Mouse (Mus musculus) layer of hippocampus, postnatal 36 days (tissue): ENCODE data around the gene Gtf2f2. TPM values are rescaled to one million over a fixed set of nuclear protein-coding genes. Genes with fewer than 3 reads are reported as not detected.
"Not testable (repeated sequence)": the region's sequence is repeated elsewhere in the genome, so short reads cannot be mapped to it uniquely, and the experiment has no call there.

Experiments used
- DNase-seq, 2 experiments: peaks; one replicate each; pipeline ENCODE4 v3.0.0; 2022
- total RNA-seq, 2 experiments: library from RNA; stranded (reverse); gene quantifications; 2 replicates each; pipeline ENCODE4 v1.2.3; 2021

Gene Gtf2f2
- total RNA-seq, 2 experiments from 2014 or later, result 20.6 to 20.7 TPM

DNA sequence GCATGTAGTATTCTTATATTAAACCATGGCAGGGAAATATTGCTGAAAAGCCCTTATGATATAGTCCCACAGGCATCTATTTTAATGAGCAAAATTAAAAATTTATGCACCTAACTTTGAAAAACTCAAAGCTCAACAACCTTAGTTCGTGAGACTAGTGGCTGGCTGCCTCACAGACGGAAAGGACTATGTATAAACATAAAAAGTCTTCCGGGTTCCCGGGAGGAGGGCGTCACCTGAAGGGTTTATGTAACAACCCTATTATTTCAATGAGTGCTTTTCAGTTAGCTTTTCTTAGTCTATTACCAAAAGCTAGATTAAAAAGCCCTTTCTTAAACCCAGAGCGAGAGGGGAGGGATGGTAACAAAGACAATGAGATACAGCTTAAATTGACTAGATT, 98.7 kb downstream of the Gtf2f2 start:
- DNase-seq, result no peak

DNA sequence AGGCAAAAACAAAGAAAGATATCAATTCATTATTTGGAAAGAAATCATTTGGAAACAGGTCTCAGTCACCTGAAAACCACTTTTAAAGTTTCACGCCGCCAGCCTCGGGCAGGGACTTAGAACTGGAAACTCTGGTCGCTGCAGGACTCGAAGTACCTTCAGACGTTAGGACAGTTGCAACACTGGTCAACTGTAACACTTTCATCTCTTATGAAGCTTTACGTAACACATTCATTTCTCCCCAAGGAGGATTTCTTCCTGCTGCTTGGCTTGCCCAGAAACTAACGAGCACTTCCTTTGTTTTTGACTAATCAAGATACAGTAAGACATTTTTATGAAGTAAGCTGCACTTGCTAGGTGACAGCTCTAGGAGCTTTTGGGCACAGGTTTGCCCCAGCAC, 103.7 kb downstream of the Gtf2f2 start:
- no peak for DNase-seq

DNA sequence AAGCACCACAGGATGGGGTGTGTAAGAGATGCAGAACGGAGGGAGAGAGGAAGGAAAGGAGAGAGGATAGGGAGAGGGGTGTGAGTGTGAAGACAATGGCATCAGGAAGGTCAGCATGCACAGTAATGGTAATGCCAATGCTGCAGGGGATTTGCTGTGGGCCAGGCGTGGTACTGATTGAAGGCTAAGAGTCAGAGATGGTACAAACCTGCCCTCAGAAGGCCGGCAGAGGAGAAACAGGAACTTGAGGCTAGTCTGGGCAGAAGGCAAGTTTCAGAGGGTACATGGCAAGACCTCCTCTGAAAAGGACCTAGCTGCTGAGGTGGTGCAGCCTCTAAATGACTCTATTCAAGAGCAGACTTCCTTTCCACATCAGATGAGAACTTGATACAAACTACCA, 105.7 kb downstream of the Gtf2f2 start:
- DNase-seq, result no peak

DNA sequence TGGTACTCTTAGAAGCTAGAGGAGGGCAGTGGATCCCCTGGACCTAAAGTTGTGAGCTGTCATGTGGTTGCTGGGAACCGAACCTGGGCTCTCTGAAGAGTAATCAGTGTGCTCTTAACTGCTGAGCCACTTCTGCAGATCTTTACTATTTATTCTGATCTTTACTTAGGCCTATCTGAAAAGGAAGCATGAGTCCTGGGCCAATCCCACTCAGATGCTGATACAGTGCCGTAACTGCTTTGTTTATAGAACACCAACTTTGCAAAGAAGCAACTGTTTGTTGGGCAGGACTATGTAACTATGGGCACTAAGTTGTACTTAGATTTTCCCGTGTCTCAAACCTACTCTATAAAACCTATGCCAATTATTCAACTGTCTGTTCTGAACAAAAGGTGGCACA, 107.5 kb downstream of the Gtf2f2 start:
- DNase-seq, result no peak

DNA sequence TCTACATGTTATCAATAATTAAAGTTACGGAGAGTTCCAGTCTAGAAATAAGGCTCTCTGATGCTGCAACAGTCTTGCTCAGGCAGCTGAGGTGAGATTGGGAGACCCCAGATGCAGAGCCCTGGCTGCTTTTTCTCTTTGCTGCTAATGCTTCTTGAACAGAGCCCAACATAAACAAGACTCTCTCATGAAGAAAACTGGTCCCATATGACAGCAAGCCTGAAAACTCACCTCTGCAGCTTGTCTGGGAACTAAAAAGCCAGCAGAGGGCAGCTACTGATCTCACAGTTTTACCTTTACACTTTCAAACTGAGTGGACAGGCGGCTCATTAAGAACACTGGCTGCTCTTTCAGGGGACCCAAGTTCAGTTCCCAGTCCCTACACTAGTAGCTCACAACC, 108.7 kb downstream of the Gtf2f2 start:
- no peak for DNase-seq

DNA sequence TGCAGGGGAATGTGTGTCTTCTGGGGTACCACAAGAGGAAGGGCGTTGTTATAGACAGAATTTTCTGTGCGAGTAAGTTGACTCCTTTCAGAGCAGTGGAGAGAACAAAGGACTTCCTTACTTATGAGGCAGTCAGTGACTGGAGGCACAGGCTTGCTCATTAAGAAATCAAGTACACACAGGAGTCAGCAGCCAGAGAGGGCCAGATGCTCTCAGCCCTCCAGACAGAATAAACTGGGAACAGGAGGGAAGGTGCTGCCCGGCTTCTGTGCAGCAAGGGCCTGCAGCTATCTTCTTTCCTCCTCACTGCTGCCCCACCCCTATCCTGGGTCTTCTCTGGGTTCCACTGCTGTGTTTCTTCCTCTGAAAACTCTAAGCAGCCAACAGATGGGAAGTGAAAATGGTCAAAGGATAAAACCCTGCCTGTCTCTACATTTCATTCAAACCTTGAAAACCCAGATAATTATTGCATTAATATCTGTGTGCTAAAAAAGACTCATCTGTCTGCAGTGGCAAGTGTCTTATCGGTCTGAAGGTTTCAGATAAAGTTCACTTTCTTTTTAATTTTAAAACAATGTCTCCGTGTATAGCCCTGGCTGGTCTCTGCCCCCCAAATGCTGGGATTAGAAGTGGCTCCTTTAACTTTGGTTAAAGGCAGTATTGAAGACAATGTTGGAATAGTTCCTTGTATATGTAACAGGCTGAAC, 109.7 kb downstream of the Gtf2f2 start:
- DNase-seq, result no peak

DNA sequence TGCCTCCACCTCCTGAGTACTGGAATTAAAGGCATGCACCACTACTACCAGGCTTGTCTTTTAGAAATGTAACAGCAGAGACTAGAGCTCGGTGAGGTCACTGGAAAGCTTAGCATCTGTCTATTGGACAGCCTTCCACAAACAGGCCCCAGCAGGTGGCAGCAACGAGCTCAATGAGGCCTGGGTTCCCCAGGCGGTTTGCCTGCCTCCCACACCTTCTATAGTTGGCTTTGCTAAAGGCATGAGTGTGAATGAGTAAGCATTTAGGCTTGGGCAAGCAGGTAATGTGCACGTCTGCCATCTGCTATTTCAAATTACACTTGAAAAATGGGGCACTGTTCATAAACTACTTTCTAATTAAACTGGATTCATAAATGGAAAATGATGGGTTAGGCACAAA, 111.1 kb downstream of the Gtf2f2 start:
- DNase-seq, result peak; percentile 85 to 90

DNA sequence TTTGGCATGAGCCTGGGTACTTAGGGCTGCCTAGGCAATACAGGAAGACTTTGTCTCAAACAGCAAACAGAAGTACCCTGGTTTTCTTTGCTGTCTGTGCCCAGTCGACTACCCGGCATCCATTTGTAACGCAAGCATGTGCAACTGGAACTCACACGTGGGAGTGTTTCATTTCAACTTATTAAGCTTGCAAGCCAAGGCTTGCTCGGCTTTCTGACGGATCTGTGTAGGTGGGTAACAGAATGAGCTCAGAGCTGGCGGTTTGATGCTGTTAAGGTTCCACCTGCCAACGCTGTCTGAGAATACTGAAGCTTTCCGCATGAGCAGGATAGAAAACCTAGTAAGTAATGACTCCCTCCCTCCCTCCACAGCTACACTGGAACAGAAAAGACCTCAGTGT, 118.5 kb downstream of the Gtf2f2 start:
- peak; percentile 71 to 77 for DNase-seq

DNA sequence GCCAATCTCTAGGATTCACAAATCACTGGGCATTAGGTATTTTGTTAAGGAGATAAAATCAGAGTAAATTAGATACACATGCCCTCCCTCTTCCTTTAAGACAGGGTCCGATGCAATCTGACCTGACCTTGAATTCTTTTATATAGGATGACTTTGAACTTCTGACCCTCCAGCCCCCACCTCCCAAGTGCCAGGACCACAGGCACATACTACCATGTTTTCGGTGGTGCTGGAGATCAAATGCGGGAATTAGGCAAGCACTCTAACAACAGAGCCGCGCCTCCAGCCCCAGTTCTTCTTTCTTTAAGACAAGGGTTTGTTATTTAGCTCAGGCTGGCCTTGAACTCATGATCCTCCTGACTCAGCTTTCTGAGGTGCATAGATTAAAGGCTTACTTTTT, 126.8 kb downstream of the Gtf2f2 start:
- DNase-seq, result no peak

DNA sequence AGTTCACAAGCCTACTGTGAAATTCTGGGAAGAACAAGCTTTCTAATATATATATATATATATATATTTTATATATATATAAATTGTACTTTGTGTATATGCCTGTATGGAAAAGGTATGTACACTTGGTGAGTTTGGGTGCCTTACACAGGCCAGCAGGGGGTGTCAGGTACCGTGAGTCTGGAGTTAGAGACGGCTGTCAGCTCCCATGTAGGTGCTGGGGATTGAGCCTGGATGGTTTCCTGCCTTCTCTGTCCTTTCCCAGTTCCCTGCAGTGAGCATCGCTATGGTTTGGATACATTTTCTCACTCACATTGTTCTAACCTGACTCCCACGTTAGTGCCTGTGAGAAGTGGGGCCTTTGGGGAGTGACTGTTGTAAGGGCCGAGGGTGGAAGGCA, 127.3 kb downstream of the Gtf2f2 start:
- DNase-seq, result no peak

DNA sequence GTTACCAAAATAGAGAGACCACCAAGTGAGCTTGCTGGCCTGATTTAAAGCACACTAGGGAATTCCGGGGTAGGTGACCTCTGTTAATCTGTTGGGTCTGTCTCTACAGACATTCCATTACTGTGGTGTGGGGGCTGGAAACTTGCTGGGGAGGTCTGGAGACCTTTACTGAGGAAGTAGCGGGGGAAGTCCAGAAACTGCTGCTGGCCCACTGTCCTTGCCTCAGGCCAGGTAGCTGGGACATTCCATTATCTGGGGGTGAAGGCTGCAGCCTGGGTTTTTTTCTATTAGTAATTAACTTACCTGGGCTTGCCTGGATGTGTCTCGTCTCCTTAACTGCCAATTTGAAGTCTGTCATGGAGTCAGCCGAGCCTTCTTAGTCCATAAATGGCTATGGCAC, 128.8 kb downstream of the Gtf2f2 start:
- no peak for DNase-seq

DNA sequence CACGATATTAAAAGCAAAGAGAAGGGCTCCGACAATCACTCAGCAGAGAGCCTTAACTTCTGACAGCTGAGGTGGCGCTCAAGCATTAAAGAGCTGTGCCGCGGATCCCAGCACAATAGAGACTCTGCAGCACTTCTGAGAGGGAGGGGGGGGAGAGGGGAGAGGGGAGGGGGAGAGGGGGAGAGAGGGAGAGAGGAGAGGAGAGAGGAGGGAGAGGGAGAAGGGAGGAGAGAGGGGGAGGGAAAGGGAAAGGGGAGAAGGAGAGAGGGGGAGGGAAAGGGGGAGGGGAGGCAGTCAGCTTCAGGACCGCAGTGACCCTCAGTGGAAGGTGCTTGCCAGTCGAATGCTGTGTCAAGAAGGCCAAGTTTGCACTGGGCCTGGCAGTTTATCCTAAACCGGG, 131.7 kb downstream of the Gtf2f2 start:
- DNase-seq, result no peak

DNA sequence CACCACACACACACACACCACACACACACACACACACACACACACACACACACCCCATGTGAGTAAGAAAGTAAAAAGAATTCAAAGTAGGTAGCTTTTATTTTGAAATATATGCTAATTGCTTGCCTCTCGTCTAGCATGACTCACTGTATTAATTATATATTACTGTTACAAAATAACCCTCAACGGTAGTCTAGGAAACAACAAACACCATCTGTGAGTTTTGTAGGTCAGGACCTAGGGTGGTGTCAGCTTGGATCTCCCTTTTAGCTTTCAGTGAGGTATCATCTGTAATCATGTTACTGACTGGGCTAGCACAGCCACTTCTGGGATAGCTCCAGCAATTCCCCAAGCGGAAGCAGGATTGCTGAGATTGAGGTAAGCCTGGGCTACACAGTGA, 133.4 kb downstream of the Gtf2f2 start:
- DNase-seq, result no peak

DNA sequence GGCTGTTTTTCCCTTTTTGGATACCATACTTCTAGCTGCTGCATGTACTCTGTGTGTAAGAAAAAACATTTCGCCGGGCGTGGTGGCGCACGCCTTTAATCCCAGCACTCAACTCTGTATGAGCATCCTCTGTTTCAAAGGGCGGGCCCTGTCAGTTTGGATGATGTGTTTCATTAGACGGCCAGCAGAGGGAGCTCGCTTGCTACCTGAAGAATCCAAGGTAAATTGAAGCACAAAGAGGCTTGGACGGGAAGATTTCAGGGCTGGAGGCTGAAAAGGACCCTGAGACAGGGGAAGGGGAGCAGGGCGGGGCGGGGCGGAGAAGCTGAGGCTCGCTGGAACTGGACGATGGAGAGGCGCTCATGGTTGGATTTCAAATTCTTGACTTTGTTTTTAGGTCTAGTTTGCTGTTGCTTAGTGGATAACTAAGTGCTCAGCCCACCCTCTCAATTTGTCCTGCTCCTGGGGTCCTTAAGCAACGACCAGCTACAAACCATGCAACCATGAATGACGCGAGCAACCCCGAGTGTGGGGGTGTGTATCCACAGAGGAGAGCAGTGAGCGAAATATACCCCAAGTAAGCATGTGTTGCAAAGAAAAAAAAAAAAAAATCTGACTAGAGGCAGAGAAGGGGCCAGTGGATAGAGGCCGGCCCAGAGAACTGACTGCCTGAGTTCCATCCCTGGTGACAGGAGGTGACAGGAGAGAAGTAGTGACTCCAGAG, 134.2 kb downstream of the Gtf2f2 start:
- peak; percentile 81 to 83 for DNase-seq

DNA sequence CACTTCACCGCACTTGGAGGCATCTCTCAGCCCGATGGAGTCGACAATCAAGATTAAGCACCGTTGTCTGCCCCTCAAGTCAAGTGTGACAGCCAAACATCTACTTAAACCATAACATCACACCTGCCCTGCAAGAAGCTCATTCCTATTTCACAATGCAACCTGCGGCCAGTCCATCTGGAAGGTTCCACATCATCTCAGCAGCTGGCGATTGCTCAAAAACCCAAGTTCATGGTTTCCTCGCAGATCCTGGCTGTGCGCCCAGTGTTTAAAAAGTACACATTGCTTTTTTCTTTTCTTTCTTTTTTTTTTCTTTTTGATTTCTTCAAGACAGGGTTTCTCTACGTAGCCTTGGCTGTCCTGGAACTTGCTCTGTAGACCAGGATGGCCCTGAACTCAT, 137.1 kb downstream of the Gtf2f2 start:
- DNase-seq, result no peak

DNA sequence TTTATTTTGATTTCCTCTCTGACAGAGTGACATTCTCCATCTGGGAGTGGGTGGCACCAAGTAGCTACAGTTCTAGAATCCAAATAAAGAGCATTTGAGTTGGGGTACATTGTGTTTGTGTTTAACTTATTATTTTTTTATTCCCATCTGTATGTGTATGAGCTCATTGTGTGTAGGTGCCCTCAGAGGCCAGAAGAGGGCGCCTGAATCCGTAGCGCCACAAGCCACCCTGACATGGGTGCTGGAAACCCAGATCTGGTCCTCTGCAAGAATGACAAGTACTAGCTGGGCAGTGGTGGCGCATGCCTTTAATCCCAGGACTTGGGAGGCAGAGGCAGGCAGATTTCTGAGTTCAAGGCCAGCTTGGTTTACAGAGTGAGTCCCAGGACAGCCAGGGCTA, 138.9 kb downstream of the Gtf2f2 start:
- no peak for DNase-seq

DNA sequence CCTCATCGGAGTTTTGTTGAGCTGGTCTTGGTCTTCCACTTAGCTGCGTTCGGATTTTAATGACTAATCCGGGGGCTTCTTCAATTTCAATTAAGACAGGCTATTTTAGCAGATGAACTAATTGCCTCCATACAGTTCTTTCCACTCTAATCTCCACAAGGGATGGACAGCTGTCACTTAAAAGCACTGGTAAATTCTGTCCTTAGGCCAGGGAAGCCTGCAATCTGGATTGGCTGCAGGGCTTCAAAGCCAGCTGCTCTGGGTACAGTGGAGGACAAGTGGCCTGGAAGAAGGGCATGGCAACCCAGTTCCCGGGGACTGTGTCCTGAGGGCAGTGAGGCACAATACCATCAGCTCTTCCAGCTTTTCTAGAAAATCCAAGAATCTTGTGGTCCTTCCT, 139.6 kb downstream of the Gtf2f2 start:
- no peak for DNase-seq

DNA sequence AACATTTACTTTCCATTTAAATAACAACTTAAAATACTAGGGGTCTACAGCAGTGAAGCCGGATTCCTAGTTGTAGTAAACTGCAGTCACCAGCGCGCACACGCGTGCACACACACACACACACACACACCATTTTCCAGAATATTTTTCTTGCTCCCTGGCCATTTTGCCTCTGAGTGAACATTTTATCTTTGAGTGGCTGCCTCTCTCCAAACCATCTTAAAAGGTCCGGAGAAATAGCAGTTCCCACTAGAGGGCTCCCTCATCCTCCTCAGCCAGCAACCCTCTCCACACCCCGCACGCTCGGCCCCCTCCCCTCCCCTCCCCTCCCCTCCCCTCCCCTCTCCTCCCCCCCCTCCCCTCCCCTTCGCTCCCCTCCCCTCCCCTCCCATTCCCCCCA, 140.0 kb downstream of the Gtf2f2 start:
- DNase-seq, result no peak

DNA sequence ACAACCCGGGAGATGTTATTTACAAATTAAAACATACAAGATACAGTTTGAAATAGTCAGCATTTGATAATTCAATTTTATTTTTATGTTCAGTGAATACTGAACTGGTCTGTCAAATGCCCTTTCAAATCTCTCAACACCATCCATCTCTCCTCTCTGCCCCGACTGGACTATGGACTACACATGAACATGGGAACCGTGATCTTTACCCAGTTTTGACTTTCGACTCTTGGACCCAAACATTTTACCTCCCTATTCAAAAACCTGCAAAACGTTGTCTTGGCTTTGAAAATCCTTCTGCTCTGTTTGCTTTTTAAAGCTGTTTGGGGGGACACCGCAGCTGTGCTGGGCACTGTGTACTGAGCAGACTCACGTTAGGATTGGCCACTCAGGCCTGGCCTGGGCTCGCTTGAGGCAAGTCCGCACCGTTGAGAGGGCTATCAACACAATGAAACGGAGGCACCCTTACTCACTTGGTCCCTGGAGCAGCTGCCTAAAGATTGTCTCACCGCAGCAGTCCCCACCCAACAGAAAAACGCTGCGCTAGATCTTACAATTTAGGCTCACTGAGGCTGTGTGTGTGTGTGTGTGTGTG, 140.8 kb downstream of the Gtf2f2 start:
- no peak for DNase-seq

DNA sequence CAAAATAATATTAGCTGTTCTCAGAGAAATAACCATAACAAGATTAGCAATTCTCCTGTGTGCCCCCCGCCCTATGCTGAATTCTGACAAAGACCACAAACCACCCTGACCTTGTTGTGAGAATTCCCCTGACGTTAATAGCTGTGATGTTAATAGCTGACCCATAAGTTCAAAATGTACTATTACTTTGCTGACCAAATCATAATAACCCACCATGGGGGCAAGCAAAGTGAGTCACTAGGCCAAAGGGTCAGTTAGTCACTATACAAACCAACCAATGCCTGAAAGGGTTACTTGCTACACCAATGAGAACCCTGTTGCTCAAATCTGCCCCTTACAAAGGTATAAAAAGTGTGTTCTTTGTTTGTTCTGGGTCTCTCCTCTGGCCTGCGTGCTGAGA, 142.6 kb downstream of the Gtf2f2 start:
- DNase-seq, result not testable (repeated sequence)

DNA sequence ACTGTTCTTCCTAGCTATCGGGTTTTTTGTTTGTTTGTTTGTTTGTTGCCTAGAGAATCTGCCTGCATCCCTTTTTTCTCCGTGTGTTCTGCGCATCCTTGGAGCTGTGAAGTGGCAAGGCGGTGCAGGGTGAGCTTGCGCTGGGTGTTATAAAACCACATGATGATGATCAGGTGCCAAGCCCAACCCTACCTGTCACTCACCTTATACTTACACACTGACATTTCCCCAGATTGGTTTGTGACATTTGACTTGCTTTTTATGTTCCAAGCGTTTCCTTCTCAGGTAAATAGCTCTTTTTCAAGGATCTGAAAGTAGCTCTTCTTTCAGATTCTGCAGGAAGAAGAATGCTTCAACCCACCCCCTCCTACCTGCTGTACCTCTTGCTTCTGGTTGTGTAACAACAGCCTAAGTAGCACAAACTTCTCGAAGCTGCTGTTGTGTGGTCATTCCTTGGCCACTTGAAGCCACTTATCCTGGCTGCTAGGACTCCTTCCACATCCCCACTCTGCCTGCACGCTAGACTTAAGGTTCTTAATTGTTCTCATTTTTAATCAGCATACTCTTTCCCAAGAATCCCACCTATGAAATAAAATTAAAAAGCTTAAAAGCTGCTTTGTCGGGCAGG, 143.8 kb downstream of the Gtf2f2 start:
- DNase-seq, result no peak

DNA sequence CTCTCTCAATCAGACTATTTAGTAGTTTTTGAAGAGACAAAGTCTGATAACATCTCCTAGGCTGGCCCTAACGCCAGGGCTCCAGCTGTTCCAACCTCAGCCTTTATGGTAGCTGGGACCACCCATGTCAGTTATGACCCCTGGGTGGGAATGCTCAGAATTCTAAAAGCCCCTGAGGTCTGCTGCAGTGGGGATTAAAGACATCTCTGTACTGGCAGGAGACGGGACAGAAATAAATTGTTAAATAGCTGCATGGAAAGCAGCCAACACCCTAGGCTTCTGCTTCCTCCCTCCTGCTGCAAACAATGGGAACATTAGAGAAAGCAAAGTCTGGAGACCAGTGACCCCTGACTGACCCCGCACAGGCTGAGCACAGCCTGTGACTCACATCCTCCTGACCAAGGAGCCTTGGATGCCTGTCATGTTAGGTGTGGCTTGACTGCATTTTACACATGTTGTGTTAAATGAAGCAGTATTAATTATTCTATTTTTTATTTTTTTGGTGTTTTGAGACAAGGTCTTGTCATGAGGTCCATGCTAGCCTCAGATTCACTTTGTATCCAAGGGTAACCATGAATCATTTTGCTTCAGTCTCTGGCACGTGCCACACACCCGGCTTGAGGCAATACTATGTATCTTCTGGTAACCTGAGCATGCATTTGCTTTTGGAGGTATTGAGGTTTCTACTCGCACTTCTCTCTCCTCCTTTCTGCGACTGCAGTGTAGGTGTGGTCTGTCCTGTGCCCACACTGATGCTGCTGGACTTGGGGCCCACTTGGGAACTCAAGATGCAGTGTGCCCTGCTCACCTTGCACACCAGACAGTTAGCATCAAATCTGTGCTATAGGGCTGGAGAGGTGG, 146.9 kb downstream of the Gtf2f2 start:
- DNase-seq, result no peak

DNA sequence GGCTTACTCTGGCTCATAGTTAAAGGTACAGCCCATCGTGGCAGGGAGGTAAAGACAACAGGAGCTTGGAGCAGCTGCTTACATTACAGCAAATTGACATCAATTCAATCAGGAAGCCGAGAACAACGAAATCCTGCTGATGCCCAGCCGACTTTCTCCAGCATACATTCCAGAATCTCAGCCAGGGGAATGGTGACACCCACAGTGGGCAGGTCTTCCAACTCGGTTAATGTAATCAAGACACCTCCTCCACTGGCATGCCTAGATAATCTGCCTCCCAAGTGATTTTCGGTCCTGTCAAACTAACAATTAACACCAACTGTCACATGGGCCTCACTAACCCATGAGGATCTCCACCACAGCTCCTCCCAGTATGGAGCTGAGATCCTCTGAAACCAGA, 148.0 kb downstream of the Gtf2f2 start:
- no peak for DNase-seq
